Mouse (Mus musculus) liver, embryonic 13.5 days (tissue): Measurements from ENCODE around the gene Fkbp15. TPM values are rescaled to one million over a fixed set of nuclear protein-coding genes. Genes with fewer than 3 reads are reported as not detected.

Source experiments
- ATAC-seq: fragments of 200-750 bp; cut with Nextera tagmentation; 2 replicates; pipeline ENCODE4 v1.8.0; 2017; ENCODE audit warnings: low read depth, mild to moderate bottlenecking, moderate number of reproducible peaks, moderate library complexity
- DNase-seq: peaks from one replicate; pipeline ENCODE4 v3.0.0; 2022
- H3K27ac ChIP-seq: fragments of 300-500 bp; sonication (generic); 2 replicates; pipeline ENCODE4 v1.5.1; 2015; ENCODE audit warnings: moderate library complexity, mild to moderate bottlenecking, inconsistent platforms
- H3K27me3 ChIP-seq: fragments of 300-500 bp; sonication (generic); 2 replicates; pipeline ENCODE4 v1.6.1; 2015; ENCODE audit warnings: mild to moderate bottlenecking, inconsistent platforms
- H3K36me3 ChIP-seq: fragments of 300-500 bp; sonication (generic); 2 replicates; pipeline ENCODE4 v1.6.1; 2015; ENCODE audit warnings: mild to moderate bottlenecking, inconsistent platforms
- H3K4me1 ChIP-seq: fragments of 300-500 bp; sonication (generic); replicated peaks from 2 replicates; pipeline ENCODE4 v1.6.1; 2015; ENCODE audit warnings: inconsistent platforms
- H3K4me2 ChIP-seq: fragments of 300-500 bp; sonication (generic); 2 replicates; pipeline ENCODE4 v1.6.1; 2015; ENCODE audit warnings: inconsistent platforms, mild to moderate bottlenecking, moderate library complexity
- H3K4me3 ChIP-seq: fragments of 300-500 bp; sonication (generic); replicated peaks from 2 replicates; pipeline ENCODE4 v1.5.1; 2015; ENCODE audit warnings: mild to moderate bottlenecking, inconsistent platforms
- H3K9ac ChIP-seq: fragments of 300-500 bp; sonication (generic); 2 replicates; pipeline ENCODE4 v1.6.1; 2015; ENCODE audit warnings: mild to moderate bottlenecking, inconsistent platforms
- H3K9me3 ChIP-seq: fragments of 300-500 bp; sonication (generic); replicated peaks from 2 replicates; pipeline ENCODE4 v1.6.1; 2016; ENCODE audit warnings: inconsistent platforms
- WGBS: fragments of 180-500 bp; shearing (Covaris S2); methylation state at CpG from one replicate; pipeline ENCODE4 v1.1.7; 2015; ENCODE audit not compliant: insufficient replicate concordance; 5-methylcytosine and 5-hydroxymethylcytosine counted together
- polyA plus RNA-seq: library from polyadenylated mRNA; unstranded; fragments of >200 nt; fragmentation: Nextera tagmentation; extraction: Ambion mirVana; gene quantifications from 2 replicates; pipeline ENCODE4 v1.2.1, GENCODE M21; 2015

Fkbp15 gene
- polyA plus RNA-seq, 1 experiment from 2014 or later = 15.5 TPM

DNA sequence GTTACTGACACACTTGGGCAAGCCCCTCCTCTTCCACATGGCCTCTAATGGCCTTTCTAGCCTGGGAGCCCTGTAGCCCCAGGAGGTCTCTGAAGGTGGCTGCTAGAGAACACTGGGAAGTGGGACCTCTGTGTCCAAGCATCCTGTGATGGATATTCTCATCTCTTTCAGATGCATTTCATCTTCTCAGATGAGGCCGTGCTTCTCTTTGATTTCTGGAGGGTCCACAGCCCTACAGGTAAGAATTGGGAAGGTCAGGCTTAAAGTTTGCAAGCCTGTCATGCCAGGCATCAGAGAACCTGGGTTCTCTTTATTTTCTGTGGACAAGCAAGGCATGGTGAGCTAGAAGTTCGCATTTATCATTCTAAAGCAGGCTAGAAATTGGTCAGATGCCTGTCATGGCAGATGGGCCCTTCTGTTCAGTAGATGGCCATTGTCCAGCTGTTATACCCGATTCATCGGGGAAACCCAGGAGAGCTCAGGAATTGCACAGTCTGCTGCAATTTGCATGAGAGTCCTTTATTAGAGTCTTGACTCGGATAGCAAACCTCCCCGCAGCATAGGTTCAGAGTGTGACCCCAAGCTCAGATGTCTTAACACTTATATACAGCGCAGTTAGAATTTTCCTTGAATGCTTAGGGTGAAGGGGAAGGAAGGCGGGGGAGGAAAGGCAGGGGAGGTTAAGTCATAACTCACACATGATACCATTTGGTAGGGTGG lies 67.7 kb downstream of the Fkbp15 start:
- peaks cover 9% of the 10 kb centered on the region; the same call in 1 of the 2 replicates for H3K36me3 ChIP-seq
- no peaks in the 10 kb centered on the region for H3K9me3 ChIP-seq
- peaks cover 7% of the 10 kb centered on the region for H3K4me1 ChIP-seq
- no peaks in the 10 kb centered on the region for H3K27me3 ChIP-seq
- WGBS = 72% methylated on average over 8 of the region's 8 CpGs
- H3K27ac ChIP-seq = no peak overlapping the region
- H3K4me3 ChIP-seq = no peak overlapping the region
- ATAC-seq = no peak
- no peak overlapping the region for H3K4me2 ChIP-seq
- DNase-seq = no peak
- H3K9ac ChIP-seq = no peak overlapping the region

DNA sequence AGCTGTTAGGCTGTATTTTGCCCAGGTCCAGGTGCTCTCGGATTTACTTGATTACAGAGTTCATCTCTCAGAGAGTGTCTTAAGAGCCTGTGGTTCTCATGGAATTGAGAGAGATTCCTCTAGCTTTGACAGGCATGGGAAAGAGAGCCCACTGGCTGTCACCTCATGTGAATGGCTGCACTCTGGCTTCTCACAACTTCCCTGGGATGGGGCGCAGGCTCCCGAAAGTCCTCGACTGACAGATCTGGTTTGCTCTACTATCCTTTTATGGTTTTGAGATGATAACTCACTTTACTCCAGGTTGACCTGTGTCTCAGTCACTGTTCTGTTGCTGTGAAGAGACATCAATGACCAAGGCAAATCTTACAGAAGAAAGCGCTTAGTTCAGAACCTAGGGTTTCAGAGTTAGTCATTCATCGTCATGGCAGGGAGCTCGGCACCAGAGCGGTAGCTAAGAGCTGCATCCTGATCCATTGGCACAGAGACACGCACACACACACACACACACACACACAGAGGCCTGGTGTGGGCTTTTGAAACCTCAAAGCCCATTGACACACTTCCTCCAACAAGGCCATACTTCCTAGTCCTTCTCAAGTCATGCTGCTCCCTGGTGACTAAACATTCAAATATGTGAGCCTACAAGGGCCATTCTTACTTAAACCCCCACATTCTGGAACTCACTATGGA lies 69.4 kb downstream of the Fkbp15 start:
- Histone ChIP-seq H3K9ac (no peak overlapping the region), H3K4me2 (no peak overlapping the region), H3K27ac (no peak overlapping the region), H3K27me3 (no peaks in the 10 kb centered on the region), H3K9me3 (no peaks in the 10 kb centered on the region), H3K4me3 (no peak overlapping the region), H3K36me3 (no peaks in the 10 kb centered on the region), H3K4me1 (peaks cover 19% of the 10 kb centered on the region)
- no peak for DNase-seq
- ATAC-seq = no peak
- WGBS = 72% methylated on average over 9 of the region's 9 CpGs

DNA sequence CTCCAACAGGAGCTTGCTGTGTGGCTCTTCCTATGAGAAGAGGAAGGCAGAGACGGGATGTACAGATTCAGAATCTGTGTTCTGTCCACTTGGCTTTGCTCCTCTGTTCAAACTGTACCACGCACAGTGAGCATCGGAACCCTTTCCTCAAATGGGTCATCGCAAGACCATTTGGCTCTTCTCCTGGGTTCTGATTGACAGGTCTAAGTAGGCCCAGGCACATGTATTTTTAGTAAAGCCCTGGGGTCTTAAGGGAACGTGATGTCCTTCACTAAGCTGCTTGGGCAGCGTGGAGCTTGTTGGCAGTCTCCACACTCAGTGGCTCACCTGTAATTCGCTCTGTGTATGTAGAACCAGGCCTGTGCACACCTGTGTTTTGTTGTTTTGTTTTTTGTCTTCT lies 71.1 kb downstream of the Fkbp15 start:
- no peak for ATAC-seq
- Histone ChIP-seq H3K27me3 (no peaks in the 10 kb centered on the region), H3K9me3 (no peaks in the 10 kb centered on the region), H3K36me3 (no peaks in the 10 kb centered on the region), H3K9ac (no peak overlapping the region), H3K27ac (no peak overlapping the region), H3K4me2 (no peak overlapping the region), H3K4me3 (no peak overlapping the region), H3K4me1 (peaks cover 20% of the 10 kb centered on the region)
- WGBS = 76% methylated on average over 7 of the region's 7 CpGs
- no peak for DNase-seq

DNA sequence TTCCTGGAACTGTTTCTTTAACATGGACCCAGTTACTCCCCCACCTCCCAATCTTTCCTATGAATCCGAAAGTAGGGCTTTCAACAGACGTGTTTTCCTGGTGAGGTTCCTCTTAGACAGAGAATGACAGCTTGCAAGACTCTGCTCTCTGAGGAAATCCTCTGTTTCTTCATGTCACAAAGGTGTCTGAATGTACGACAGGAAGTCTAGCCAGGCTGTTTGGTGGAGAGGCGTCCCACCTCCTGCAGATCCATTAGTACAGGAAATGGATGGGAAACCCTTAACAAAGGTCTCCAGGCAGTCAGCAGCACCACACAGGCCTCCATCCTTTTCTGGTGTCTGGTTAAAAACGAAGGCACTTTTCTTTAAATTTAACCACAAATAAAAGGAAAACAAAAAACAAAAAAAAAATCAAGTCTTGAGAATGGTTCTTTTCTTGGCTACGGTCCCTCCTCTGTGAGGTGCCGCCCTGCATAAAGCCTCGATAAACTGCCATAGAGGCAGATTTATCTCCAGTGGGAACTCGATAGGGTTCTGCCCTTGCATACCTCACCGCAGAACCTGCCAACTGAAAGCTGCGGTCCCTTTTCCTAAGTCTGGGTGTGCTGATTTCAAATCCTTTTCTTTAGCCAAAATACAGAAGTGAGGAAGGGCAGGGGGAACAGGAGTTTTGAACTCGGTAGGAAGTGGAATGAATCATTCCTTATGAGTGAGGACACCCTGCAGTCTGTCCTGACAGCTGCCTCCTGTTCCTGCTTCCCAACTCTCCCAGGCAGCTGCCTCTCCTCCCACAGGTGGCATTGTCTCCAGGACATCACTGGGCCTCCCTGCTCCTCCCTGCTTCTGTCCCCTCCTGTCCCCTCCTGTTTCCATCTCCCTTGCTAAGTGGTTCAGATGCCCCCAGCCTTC lies 73.1 kb downstream of the Fkbp15 start:
- Histone ChIP-seq H3K9me3 (no peaks in the 10 kb centered on the region), H3K36me3 (no peaks in the 10 kb centered on the region), H3K9ac (peak overlapping the region; percentile 68; the same call in 1 of the 2 replicates), H3K4me1 (peaks cover 20% of the 10 kb centered on the region), H3K27me3 (no peaks in the 10 kb centered on the region), H3K27ac (no peak overlapping the region; the same call in none of the 2 replicates), H3K4me3 (peak overlapping the region; percentile 65), H3K4me2 (peak overlapping the region; percentile 79)
- no peak for DNase-seq
- no peak for ATAC-seq
- 5% methylated on average over 12 of the region's 12 CpGs for WGBS

DNA sequence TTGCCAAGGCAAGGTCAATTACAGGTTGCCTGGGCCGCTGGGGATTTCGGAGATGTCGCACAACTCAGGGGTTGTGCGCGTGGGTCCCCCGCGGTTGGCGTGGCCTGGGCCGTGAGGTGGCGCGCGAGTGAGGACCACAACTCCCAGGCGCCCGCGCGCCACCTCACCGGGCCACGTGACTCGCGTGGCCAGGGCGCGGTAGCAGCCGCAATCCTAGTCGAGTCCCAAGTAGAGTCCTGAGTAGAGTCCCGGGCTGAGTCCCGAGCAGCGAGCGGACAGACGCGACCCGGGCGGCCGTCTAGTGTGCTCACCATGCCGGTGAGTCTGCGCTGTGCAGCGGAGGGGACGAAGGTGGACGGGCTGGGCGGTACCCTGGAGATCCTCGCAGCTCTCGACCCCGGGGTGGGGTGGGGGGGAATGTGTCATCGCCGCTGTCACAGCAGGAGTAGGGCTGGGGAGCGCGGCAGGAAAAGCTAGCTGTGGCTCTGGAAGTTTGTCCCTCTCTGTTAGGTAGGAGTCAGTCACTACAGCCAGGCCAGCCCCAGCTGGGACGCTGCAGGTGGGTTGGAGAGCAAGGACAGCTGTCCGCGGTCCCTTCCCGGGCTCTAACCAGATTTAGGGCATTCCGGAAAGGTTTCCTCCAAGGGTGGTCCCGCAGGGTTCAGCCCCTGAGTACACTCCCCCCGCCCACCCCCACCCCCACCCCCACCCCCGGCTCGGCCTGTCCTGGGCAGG lies 73.9 kb downstream of the Fkbp15 start:
- H3K4me3 ChIP-seq = peak overlapping the region; percentile 65
- H3K4me2 ChIP-seq = peak overlapping the region; percentile 79
- H3K36me3 ChIP-seq = no peaks in the 10 kb centered on the region
- peaks cover 20% of the 10 kb centered on the region for H3K4me1 ChIP-seq
- H3K9me3 ChIP-seq = no peaks in the 10 kb centered on the region
- peak overlapping the region; percentile 50 for H3K27ac ChIP-seq
- under 1% methylated on average over 55 of the region's 55 CpGs for WGBS
- ATAC-seq = peak; percentile 82
- no peaks in the 10 kb centered on the region for H3K27me3 ChIP-seq
- DNase-seq = peak; percentile 45
- H3K9ac ChIP-seq = peak overlapping the region; percentile 68

DNA sequence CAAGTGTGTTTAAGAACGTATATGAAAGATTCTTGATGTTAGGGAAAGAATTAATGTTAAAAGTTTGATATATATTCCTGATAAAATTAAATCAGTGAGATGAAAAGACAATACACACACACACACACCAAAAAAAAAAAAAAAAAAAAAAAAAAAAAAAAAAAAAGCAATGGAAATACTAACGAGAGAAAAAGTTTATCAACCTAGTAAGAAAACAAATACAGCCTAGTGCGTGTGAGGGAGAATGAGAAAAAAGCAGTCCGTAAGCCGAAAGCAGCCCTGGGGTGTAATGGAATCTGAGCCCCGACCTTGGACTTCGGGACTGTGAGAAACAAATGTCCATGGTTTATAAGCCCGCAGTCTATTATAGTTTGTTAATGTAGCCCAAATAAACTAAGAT lies 74.8 kb downstream of the Fkbp15 start:
- Histone ChIP-seq H3K4me3 (no peak overlapping the region), H3K27me3 (no peaks in the 10 kb centered on the region), H3K27ac (no peak overlapping the region), H3K4me1 (peaks cover 20% of the 10 kb centered on the region), H3K36me3 (no peaks in the 10 kb centered on the region), H3K4me2 (peak overlapping the region; percentile 79), H3K9me3 (no peaks in the 10 kb centered on the region), H3K9ac (no peak overlapping the region)
- DNase-seq = no peak
- WGBS = 70% methylated on average over 8 of the region's 8 CpGs
- ATAC-seq = no peak

DNA sequence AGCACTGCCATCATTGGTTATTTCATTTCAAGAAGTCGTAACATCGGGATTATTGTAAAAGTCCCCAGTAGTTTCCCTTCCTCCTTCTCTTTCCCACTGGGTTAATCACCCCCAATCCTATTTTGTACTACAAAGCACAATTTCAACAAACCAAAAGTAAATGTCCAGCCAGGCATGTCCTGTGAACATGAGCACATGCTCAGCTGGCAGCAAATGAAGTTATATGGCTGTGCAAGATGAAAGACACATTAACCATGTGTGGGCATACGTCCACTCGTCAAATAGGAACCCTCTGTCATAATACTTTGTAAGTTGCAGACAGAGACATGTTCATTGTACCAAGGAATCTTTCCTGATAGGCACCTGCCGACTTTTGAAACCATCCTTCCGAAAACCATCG lies 77.4 kb downstream of the Fkbp15 start:
- Histone ChIP-seq H3K9me3 (no peaks in the 10 kb centered on the region), H3K4me1 (peaks cover 20% of the 10 kb centered on the region), H3K4me2 (no peak overlapping the region), H3K4me3 (no peak overlapping the region), H3K9ac (no peak overlapping the region), H3K27me3 (no peaks in the 10 kb centered on the region), H3K27ac (no peak overlapping the region; the same call in 1 of the 2 replicates), H3K36me3 (no peaks in the 10 kb centered on the region)
- WGBS = 60% methylated on average over 7 of the region's 7 CpGs
- ATAC-seq = no peak
- no peak for DNase-seq

DNA sequence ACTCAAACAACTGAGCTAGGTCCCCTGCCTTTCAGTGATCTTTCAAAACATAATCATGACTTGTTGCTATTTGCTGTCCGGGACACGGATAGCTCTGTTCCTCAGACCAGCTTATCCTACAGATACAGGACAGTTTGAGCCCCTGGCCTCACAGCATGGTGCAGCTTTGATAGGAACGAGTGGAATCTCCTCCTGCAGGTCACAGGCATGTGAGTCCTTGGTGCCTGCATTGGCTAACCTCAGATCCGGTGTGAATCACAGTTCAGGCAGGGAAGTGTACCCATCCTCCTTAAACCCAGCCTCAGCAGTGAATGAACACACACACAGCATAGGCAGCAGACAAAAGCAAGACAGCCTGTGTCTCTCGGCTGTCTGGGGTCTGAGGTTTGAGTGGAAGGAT lies 79.0 kb downstream of the Fkbp15 start:
- H3K4me3 ChIP-seq = no peak overlapping the region
- DNase-seq (no peak), ATAC-seq (no peak)
- H3K27ac ChIP-seq = no peak overlapping the region
- 38% methylated on average over 5 of the region's 5 CpGs for WGBS
- H3K9me3 ChIP-seq = no peaks in the 10 kb centered on the region
- no peaks in the 10 kb centered on the region for H3K36me3 ChIP-seq
- no peaks in the 10 kb centered on the region for H3K27me3 ChIP-seq
- peaks cover 5% of the 10 kb centered on the region for H3K4me1 ChIP-seq
- H3K4me2 ChIP-seq = no peak overlapping the region
- no peak overlapping the region for H3K9ac ChIP-seq

DNA sequence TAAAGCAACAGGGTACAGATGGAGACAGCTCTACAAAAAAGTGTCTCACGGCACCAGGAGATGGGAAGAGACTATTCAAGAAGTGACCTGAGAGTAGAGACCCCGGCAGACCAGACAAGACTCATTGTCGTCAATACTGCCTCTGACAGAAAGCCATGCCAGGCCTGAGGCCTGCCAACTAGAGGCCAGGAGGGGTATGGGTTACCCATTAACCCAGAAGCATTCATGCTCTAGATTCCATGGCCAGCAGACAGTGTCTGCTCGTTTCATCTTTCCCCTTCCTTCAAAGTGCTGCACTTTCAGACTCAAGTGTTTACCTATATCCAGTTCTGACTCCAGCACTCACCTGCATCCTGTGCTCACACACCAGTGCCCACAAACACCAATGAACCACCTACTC lies 82.3 kb downstream of the Fkbp15 start:
- no peak for DNase-seq
- no peak for ATAC-seq
- WGBS = 58% methylated on average over 4 of the region's 4 CpGs

DNA sequence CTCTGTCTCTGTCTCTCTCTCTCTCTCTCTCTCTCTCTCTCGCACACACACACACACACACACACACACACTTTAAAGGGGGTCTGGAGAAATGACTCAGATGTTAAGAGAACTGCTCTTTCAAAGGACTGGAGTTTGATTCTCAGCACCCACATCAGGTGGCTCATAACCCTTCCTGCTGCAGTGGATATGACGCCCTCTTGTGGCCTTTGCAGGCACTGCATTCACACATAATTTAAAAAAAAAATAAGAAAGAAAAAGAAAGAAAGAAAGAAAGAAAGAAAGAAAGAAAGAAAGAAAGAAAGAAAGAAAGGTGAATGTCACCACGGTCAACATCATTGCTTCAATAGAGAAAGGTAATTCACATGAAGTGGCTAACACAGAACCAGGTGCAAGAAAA lies 83.1 kb downstream of the Fkbp15 start:
- H3K4me3 ChIP-seq = no peak overlapping the region

More for the DNA sequence above, 82.3 kb downstream of the Fkbp15 start:
- Histone ChIP-seq H3K4me1 (peaks cover 9% of the 10 kb centered on the region), H3K27me3 (no peaks in the 10 kb centered on the region), H3K36me3 (no peaks in the 10 kb centered on the region), H3K9me3 (no peaks in the 10 kb centered on the region), H3K27ac (no peak overlapping the region), H3K4me2 (no peak overlapping the region), H3K9ac (no peak overlapping the region), H3K4me3 (no peak overlapping the region)

DNA sequence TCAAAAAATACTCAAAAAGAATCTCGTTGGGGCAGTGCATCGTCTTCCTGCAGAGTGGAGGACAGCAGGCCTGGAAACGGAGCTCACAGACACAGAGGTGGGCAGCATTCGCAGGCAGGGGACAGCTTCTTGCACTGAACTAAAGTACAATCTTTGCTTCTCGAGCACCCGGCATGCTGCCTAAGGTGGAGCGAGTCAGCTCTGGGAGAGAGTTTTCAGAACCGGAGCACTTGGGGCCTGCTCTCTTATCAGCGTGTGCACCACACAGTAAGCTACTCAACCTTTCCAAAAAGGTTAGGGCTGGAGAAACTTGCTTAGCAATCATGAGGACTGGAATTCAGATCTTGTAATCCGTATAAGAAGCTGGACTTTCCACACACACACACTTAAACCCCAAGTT lies 83.7 kb downstream of the Fkbp15 start:
- Histone ChIP-seq H3K27ac (no peak overlapping the region), H3K4me1 (peaks cover 9% of the 10 kb centered on the region), H3K9ac (no peak overlapping the region)

More for the DNA sequence above, 83.1 kb downstream of the Fkbp15 start:
- 53% methylated on average over 3 of the region's 3 CpGs for WGBS
- Histone ChIP-seq H3K4me2 (no peak overlapping the region), H3K4me1 (peaks cover 9% of the 10 kb centered on the region), H3K36me3 (no peaks in the 10 kb centered on the region), H3K27me3 (no peaks in the 10 kb centered on the region), H3K9ac (no peak overlapping the region), H3K27ac (no peak overlapping the region), H3K9me3 (no peaks in the 10 kb centered on the region)
- no peak for ATAC-seq
- DNase-seq = no peak

More for the DNA sequence above, 83.7 kb downstream of the Fkbp15 start:
- DNase-seq (no peak), ATAC-seq (no peak)
- no peaks in the 10 kb centered on the region for H3K27me3 ChIP-seq
- no peak overlapping the region for H3K4me2 ChIP-seq
- H3K9me3 ChIP-seq = no peaks in the 10 kb centered on the region
- no peak overlapping the region for H3K4me3 ChIP-seq
- no peaks in the 10 kb centered on the region for H3K36me3 ChIP-seq
- 69% methylated on average over 10 of the region's 10 CpGs for WGBS
